Mouse (Mus musculus): Measurements from ENCODE around the gene Igf2bp3. TPM values are rescaled to one million over a fixed set of nuclear protein-coding genes. Genes with fewer than 3 reads are reported as not detected.

The Igf2bp3 gene
- polyA plus RNA-seq, 1 experiment from 2014 or later = 18.8 TPM

GRCm38 (mm10) chr6:49096933-49097461, 117.8 kb downstream of the Igf2bp3 start:
- no peaks in the 10 kb centered on the region for H3K9me3 ChIP-seq (replicated peaks)
- peak overlapping the region; percentile 65 for H3K27ac ChIP-seq (replicated peaks)
- no peaks in the 10 kb centered on the region for H3K27me3 ChIP-seq (replicated peaks)
- WGBS = 49% methylated on average over 13 of the region's 13 CpGs
- peaks cover 14% of the 10 kb centered on the region for H3K36me3 ChIP-seq
- peak; percentile 47; the same call in 1 of the 2 replicates for ATAC-seq (ENCODE audit: low FRiP score)
- no peak overlapping the region for H3K9ac ChIP-seq (replicated peaks)
- H3K4me3 ChIP-seq (replicated peaks) = no peak overlapping the region
- H3K4me2 ChIP-seq = peak overlapping the region; percentile 34
- peaks cover 17% of the 10 kb centered on the region for H3K4me1 ChIP-seq

- no peaks in the 10 kb centered on the region for H3K27me3 ChIP-seq (replicated peaks)
- H3K4me2 ChIP-seq = no peak overlapping the region
- H3K4me3 ChIP-seq (replicated peaks) = no peak overlapping the region
- WGBS = 56% methylated on average over 7 of the region's 7 CpGs
- H3K9me3 ChIP-seq (replicated peaks) = no peaks in the 10 kb centered on the region
- peak overlapping the region; percentile 65 for H3K27ac ChIP-seq (replicated peaks)
- peaks cover 17% of the 10 kb centered on the region for H3K4me1 ChIP-seq
- ATAC-seq (ENCODE audit: low FRiP score) = no peak
- no peak overlapping the region for H3K9ac ChIP-seq (replicated peaks)
- H3K36me3 ChIP-seq = peaks cover 15% of the 10 kb centered on the region
These were observed 118.3 kb downstream of the Igf2bp3 start for GRCm38 (mm10) chr6:49096421-49096820.

- Histone ChIP-seq H3K4me1 (peaks cover 17% of the 10 kb centered on the region), H3K4me2 (no peak overlapping the region), H3K9ac (replicated peaks) (no peak overlapping the region), H3K4me3 (replicated peaks) (no peak overlapping the region), H3K27ac (replicated peaks) (no peak overlapping the region), H3K36me3 (peaks cover 29% of the 10 kb centered on the region), H3K9me3 (replicated peaks) (no peaks in the 10 kb centered on the region), H3K27me3 (replicated peaks) (no peaks in the 10 kb centered on the region)
- whole genome bisulfite sequencing = 88% methylated on average over 10 of the region's 10 CpGs
- ATAC-seq (ENCODE audit: low FRiP score) = no peak
These were observed 119.8 kb downstream of the Igf2bp3 start for GRCm38 (mm10) chr6:49094968-49095367.

GRCm38 (mm10) chr6:49083008-49083407, 131.7 kb downstream of the Igf2bp3 start:
- no peak for ATAC-seq (ENCODE audit: low FRiP score)
- Histone ChIP-seq H3K4me3 (replicated peaks) (no peak overlapping the region), H3K4me2 (no peak overlapping the region), H3K4me1 (no peaks in the 10 kb centered on the region), H3K27me3 (replicated peaks) (no peaks in the 10 kb centered on the region), H3K27ac (replicated peaks) (no peak overlapping the region), H3K9me3 (replicated peaks) (no peaks in the 10 kb centered on the region), H3K36me3 (peaks cover 43% of the 10 kb centered on the region), H3K9ac (replicated peaks) (no peak overlapping the region)
- 95% methylated on average over 4 of the region's 4 CpGs for WGBS

GRCm38 (mm10) chr6:49079313-49079712, 135.4 kb downstream of the Igf2bp3 start:
- no peaks in the 10 kb centered on the region for H3K9me3 ChIP-seq (replicated peaks)
- ATAC-seq (ENCODE audit: low FRiP score) = no peak
- 94% methylated on average over 1 of the region's 1 CpGs for WGBS
- peaks cover 13% of the 10 kb centered on the region for H3K36me3 ChIP-seq
- H3K27ac ChIP-seq (replicated peaks) = no peak overlapping the region
- H3K27me3 ChIP-seq (replicated peaks) = no peaks in the 10 kb centered on the region
- H3K4me1 ChIP-seq = peaks cover 26% of the 10 kb centered on the region
- no peak overlapping the region for H3K9ac ChIP-seq (replicated peaks)
- H3K4me3 ChIP-seq (replicated peaks) = no peak overlapping the region
- H3K4me2 ChIP-seq = no peak overlapping the region

GRCm38 (mm10) chr6:49077894-49078293, 136.9 kb downstream of the Igf2bp3 start:
- Histone ChIP-seq H3K4me2 (no peak overlapping the region), H3K9ac (replicated peaks) (no peak overlapping the region), H3K4me3 (replicated peaks) (no peak overlapping the region), H3K27ac (replicated peaks) (no peak overlapping the region), H3K9me3 (replicated peaks) (no peaks in the 10 kb centered on the region), H3K27me3 (replicated peaks) (no peaks in the 10 kb centered on the region), H3K36me3 (no peaks in the 10 kb centered on the region), H3K4me1 (peaks cover 33% of the 10 kb centered on the region)
- no peak for ATAC-seq (ENCODE audit: low FRiP score)
- 94% methylated on average over 2 of the region's 2 CpGs for WGBS

GRCm38 (mm10) chr6:49074117-49074490, 140.7 kb downstream of the Igf2bp3 start:
- Histone ChIP-seq H3K36me3 (no peaks in the 10 kb centered on the region), H3K4me2 (peak overlapping the region; percentile 77), H3K9ac (replicated peaks) (peak overlapping the region; percentile 75), H3K9me3 (replicated peaks) (no peaks in the 10 kb centered on the region), H3K4me3 (replicated peaks) (peak overlapping the region; percentile 70), H3K27me3 (replicated peaks) (no peaks in the 10 kb centered on the region), H3K27ac (replicated peaks) (peak overlapping the region; percentile 78), H3K4me1 (peaks cover 33% of the 10 kb centered on the region)
- peak; percentile 70 for ATAC-seq (ENCODE audit: low FRiP score)
- WGBS = 3% methylated on average over 19 of the region's 19 CpGs

GRCm38 (mm10) chr6:49073304-49074116, 141.2 kb downstream of the Igf2bp3 start, which contains the start of gene Malsu1:
Malsu1 (plus strand) TSS chr6:49073795.
- WGBS = 1% methylated on average over 49 of the region's 49 CpGs
- peak within 1 kb of the TSS; percentile 75 for H3K9ac ChIP-seq (replicated peaks)
- peak within 1 kb of the TSS; percentile 70 for H3K4me3 ChIP-seq (replicated peaks)
- H3K4me1 ChIP-seq = peaks cover 33% of the 10 kb centered on the region
- peak; percentile 99 for ATAC-seq (ENCODE audit: low FRiP score)
- H3K4me2 ChIP-seq = peak within 1 kb of the TSS; percentile 77
- H3K27me3 ChIP-seq (replicated peaks) = no peaks in the 10 kb centered on the region
- H3K36me3 ChIP-seq = no peaks in the 10 kb centered on the region
- no peaks in the 10 kb centered on the region for H3K9me3 ChIP-seq (replicated peaks)
- peak within 1 kb of the TSS; percentile 78 for H3K27ac ChIP-seq (replicated peaks)

- ATAC-seq (ENCODE audit: low FRiP score) = no peak
- Histone ChIP-seq H3K27me3 (replicated peaks) (no peaks in the 10 kb centered on the region), H3K4me2 (no peak overlapping the region), H3K4me3 (replicated peaks) (no peak overlapping the region), H3K4me1 (0 out of 2 replicates have a peak, but pooled peaks cover 4% of the 10 kb centered on the region), H3K27ac (replicated peaks) (no peak overlapping the region), H3K9ac (replicated peaks) (no peak overlapping the region), H3K9me3 (replicated peaks) (no peaks in the 10 kb centered on the region), H3K36me3 (no peaks in the 10 kb centered on the region)
- 45% methylated on average over 3 of the region's 4 CpGs for WGBS
These were observed 146.4 kb downstream of the Igf2bp3 start for GRCm38 (mm10) chr6:49068361-49068760.

GRCm38 (mm10) chr6:49057053-49058021, 157.4 kb downstream of the Igf2bp3 start:
- 39% methylated on average over 8 of the region's 8 CpGs for WGBS
- Histone ChIP-seq H3K4me3 (replicated peaks) (no peak overlapping the region), H3K9ac (replicated peaks) (no peak overlapping the region), H3K27ac (replicated peaks) (no peak overlapping the region), H3K4me1 (peaks cover 14% of the 10 kb centered on the region), H3K27me3 (replicated peaks) (no peaks in the 10 kb centered on the region), H3K36me3 (no peaks in the 10 kb centered on the region), H3K9me3 (replicated peaks) (no peaks in the 10 kb centered on the region), H3K4me2 (no peak overlapping the region)
- 0 out of 2 replicates have a peak, but pooled peaks have one; percentile 48 for ATAC-seq (ENCODE audit: low FRiP score)

GRCm38 (mm10) chr6:49056009-49056408, 158.7 kb downstream of the Igf2bp3 start:
- H3K27me3 ChIP-seq (replicated peaks) = no peaks in the 10 kb centered on the region
- no peak overlapping the region for H3K4me2 ChIP-seq
- H3K9ac ChIP-seq (replicated peaks) = no peak overlapping the region
- ATAC-seq (ENCODE audit: low FRiP score) = no peak
- H3K27ac ChIP-seq (replicated peaks) = no peak overlapping the region
- no peaks in the 10 kb centered on the region for H3K9me3 ChIP-seq (replicated peaks)
- 70% methylated on average over 9 of the region's 9 CpGs for WGBS
- H3K4me1 ChIP-seq = peaks cover 14% of the 10 kb centered on the region
- H3K4me3 ChIP-seq (replicated peaks) = no peak overlapping the region
- no peaks in the 10 kb centered on the region for H3K36me3 ChIP-seq

All from neural tube, embryonic 15.5 days (tissue).